Mouse (Mus musculus) G1E (cell line): ENCODE results near the gene Hoxa5.

Experiments used
- CTCF ChIP-seq: IDR thresholded peaks from 2 replicates; pipeline ENCODE4 v1.5.1; 2012; ENCODE audit warnings: low read depth, low read length, inconsistent platforms, mixed read lengths
- GATA1 ChIP-seq: IDR thresholded peaks from 2 replicates; pipeline ENCODE4 v1.6.1; 2012; ENCODE audit warnings: borderline replicate concordance, low read length, inconsistent platforms, mixed read lengths
- GATA2 ChIP-seq: IDR thresholded peaks from 2 replicates; pipeline ENCODE4 v1.6.1; 2012; ENCODE audit warnings: low read depth, low read length, inconsistent platforms, borderline replicate concordance
- POLR2AphosphoS5 ChIP-seq: IDR thresholded peaks from 2 replicates; pipeline ENCODE4 v1.6.1; 2012; ENCODE audit warnings: low read depth, low read length, inconsistent platforms; ENCODE audit not compliant: insufficient replicate concordance
- TAL1 ChIP-seq: conservative IDR thresholded peaks from 2 replicates; pipeline ENCODE4 v1.6.1; 2012; ENCODE audit warnings: low read depth, low read length, inconsistent platforms, mixed read lengths

DNA sequence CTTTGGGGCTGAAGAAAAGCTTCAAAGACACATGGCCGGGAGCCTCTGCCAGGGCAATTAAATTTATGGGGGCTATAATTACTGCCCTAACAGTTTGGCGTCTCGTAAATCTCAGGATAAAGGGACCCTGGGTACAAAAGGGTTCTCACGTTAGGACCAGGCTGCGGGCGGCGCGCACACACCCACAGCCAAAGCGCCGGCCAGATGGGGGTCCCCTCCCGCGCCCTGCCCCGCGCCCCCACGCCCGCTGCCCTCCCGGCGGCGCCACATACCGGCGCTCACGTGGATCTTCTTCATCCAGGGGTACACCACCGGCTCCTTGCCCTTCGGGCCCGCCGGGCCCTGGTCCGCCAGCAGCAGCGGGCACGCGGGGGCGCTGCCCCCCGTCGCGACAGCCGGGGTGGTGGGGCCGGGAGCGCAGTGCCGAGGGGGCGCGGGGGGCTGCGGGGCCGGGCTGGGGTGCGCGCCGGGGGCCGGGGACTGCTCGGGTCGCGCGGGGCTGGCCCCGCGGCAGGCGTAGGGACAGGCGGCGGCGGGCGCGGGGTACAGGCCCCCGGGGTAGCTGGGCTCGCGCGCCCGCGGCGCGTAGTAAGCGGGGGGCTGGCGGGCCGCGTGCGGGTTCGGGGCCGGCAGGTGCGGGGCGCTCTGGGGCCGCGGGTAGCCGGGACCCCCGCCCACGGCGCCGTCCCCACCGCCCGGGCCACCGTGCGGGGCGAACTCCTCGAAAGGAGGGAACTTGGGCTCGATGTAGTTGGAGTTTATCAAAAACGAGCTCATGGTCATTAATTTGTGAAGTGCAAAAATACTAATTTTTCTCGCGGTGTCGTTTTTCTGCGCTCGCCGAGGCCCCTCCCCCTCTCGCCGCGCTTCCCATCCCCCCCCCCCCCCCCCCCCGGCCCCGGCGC lies 13.2 kb downstream of the Hoxa5 start, which contains the start of gene Hoxa4:
- TF ChIP-seq GATA2 = no peak
- no peak for TF ChIP-seq CTCF
- TF ChIP-seq GATA1 = no peak
- no peak for TF ChIP-seq POLR2AphosphoS5
- no peak for TF ChIP-seq TAL1
